Comparison of ENCODE assay signal across 7 mouse cellular contexts in the genomic region with DNA sequence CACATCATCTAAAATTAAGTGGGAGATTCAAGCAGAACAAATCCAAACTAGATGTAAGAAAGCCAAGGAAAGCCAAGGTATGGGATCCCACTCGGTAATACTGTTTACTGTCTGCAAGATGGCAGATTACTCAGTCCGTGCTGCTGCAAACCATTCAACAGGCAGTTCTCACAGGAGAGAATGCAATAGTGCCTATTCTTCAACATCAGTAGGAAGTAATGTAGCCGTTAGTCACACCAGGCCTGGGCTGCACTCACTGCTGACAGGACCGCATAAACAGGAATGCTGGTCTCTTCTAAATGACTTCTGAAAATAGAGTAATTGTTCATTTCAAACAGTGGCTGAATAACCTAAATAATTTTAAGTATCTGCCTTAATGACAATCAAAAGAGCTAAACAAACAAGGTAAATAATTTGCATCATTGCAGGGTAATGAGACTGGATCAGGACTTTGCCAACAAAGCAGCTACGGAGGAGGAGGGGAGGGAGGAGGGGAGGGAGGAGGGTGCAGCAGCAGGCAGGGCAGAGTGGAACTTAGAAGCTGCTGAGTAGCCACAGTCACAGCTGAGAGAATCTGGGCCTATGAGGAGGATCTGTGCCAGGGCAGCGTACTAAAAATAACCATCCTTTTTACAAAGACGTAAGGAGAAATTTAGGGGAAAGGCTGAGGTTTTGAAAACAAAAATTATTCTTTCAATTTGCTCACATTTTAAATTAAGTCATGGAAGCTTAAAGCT. TPM values are rescaled to one million over a fixed set of nuclear protein-coding genes. Genes with fewer than 3 reads are reported as not detected.
A peak's percentile ranks its signal among the peaks of the same experiment; 100 is the strongest.
DNase-seq lines count a peak whose midpoint lies in the region; ATAC-seq and TF ChIP-seq lines count a peak whose summit lies in the region.

No protein-coding gene starts in this region.

- no peaks in the 10 kb centered on the region for H3K27me3 ChIP-seq in forebrain, embryonic 15.5 days
- H3K27me3 ChIP-seq in hindbrain, embryonic 16.5 days (replicated peaks; ENCODE audit: control insufficient read depth, insufficient read depth, low read length): no peaks in the 10 kb centered on the region

- H3K9ac ChIP-seq in forebrain, embryonic 15.5 days (replicated peaks): no peak overlapping the region
- H3K9ac ChIP-seq in hindbrain, embryonic 16.5 days (ENCODE audit: low read depth, low read length): no peak overlapping the region; the same call in 1 of the 2 replicates

- H3K27ac ChIP-seq in forebrain, embryonic 15.5 days (replicated peaks): peak overlapping the region; percentile 62
- peak overlapping the region; percentile 31 for H3K27ac ChIP-seq in hindbrain, embryonic 16.5 days (ENCODE audit: low read depth, low read length)

- no peak overlapping the region for H3K4me3 ChIP-seq in lung, adult 2 months (replicated peaks; ENCODE audit: extremely low read depth, low read depth, low read length)
- no peak overlapping the region for H3K4me3 ChIP-seq in forebrain, embryonic 15.5 days
- no peak overlapping the region for H3K4me3 ChIP-seq in hindbrain, embryonic 16.5 days (ENCODE audit: low read length)

- no peaks in the 10 kb centered on the region for H3K9me3 ChIP-seq in forebrain, embryonic 15.5 days
- no peaks in the 10 kb centered on the region for H3K9me3 ChIP-seq in hindbrain, embryonic 16.5 days (ENCODE audit: control insufficient read depth, low read length)

- peak; percentile 15 for DNase-seq in lung, adult 18-20 months
- no peak for DNase-seq in lung, adult 2 months
- peak; percentile 63 for DNase-seq in lung, postnatal 10 days
- DNase-seq in urinary bladder, postnatal 14 days (ENCODE audit: low spot score): no peak
- DNase-seq in spleen, postnatal 4 days (ENCODE audit: low spot score in 2 of 2): no peak

- H3K36me3 ChIP-seq in forebrain, embryonic 15.5 days: peaks cover under 1% of the 10 kb centered on the region
- H3K36me3 ChIP-seq in hindbrain, embryonic 16.5 days (ENCODE audit: control insufficient read depth, insufficient read depth, low read length): peaks cover 2% of the 10 kb centered on the region; the same call in 1 of the 2 replicates

- no peak for TF ChIP-seq CTCF in lung, adult 2 months (IDR thresholded peaks at IDR 0.05; ENCODE audit: insufficient read depth, low read length)

- ATAC-seq in forebrain, embryonic 15.5 days (replicated peaks): 0 out of 2 replicates have a peak, but pooled peaks have one; percentile 29
- ATAC-seq in hindbrain, embryonic 16.5 days: peak; percentile 84

- peaks cover 6% of the 10 kb centered on the region for H3K4me1 ChIP-seq in lung, adult 2 months (ENCODE audit: control insufficient read depth, insufficient read depth, low read length)
- peaks cover 27% of the 10 kb centered on the region for H3K4me1 ChIP-seq in forebrain, embryonic 15.5 days
- peaks cover 16% of the 10 kb centered on the region for H3K4me1 ChIP-seq in hindbrain, embryonic 16.5 days (ENCODE audit: control insufficient read depth, insufficient read depth, low read depth, low read length)

- no peak overlapping the region for H3K4me2 ChIP-seq in forebrain, embryonic 15.5 days (replicated peaks)
- H3K4me2 ChIP-seq in hindbrain, embryonic 16.5 days (ENCODE audit: low read length): no peak overlapping the region

- 30% methylated on average over 7 of the region's 7 CpGs for whole genome bisulfite sequencing in lung, adult 2 months
- WGBS in forebrain, embryonic 15.5 days: 25% methylated on average over 7 of the region's 7 CpGs
- WGBS in hindbrain, embryonic 16.5 days: 23% methylated on average over 7 of the region's 7 CpGs

- no peak for TF ChIP-seq POLR2A in lung, adult 2 months (IDR thresholded peaks at IDR 0.05; ENCODE audit: borderline replicate concordance, extremely low read depth, low read depth, low read length)

RNA-seq across cellular contexts. Expression of gene Tspan3, which starts 13.4 kb away (rescaled TPM):
- polyA plus RNA-seq in lung, adult 2 months (2012; rRNA removed): 102 and 109 TPM in 2 replicates
- 511 and 552 TPM in 2 replicates for polyA plus RNA-seq in forebrain, embryonic 15.5 days (2015; fragmentation: Nextera tagmentation; extraction: Ambion mirVana)
- 641 and 689 TPM in 2 replicates for polyA plus RNA-seq in hindbrain, embryonic 16.5 days (2015; fragmentation: Nextera tagmentation; extraction: Ambion mirVana)

Comparison
In these comparisons a context has a peak if more than half of its experiments do, and no peak if none do; other contexts are left out.
1. DNase-seq: peak in lung, adult 18-20 months (2 of 2) and lung, postnatal 10 days (single experiment); none in lung, adult 2 months (single experiment), urinary bladder, postnatal 14 days (single experiment) and spleen, postnatal 4 days (0 of 2).